Comparison of ENCODE assay signal across 8 mouse cellular contexts in genomic region chr11:116671112-116671844, GRCm38 (mm10). TPM values are rescaled to one million over a fixed set of nuclear protein-coding genes. Genes with fewer than 3 reads are reported as not detected.
DNase-seq lines count a peak whose midpoint lies in the region; ATAC-seq and TF ChIP-seq lines count a peak whose summit lies in the region.

No protein-coding gene starts in this region.

- H3K36me3 ChIP-seq in G1E (replicated peaks): peaks cover 43% of the 10 kb centered on the region
- peaks cover 23% of the 10 kb centered on the region for H3K36me3 ChIP-seq in forebrain, embryonic 16.5 days (ENCODE audit: control insufficient read depth, insufficient read depth)
- H3K36me3 ChIP-seq in lung, embryonic 15.5 days: peaks cover 34% of the 10 kb centered on the region

- 1% methylated on average over 45 of the region's 45 CpGs for WGBS in forebrain, embryonic 16.5 days
- WGBS in lung, embryonic 15.5 days: under 1% methylated on average over 45 of the region's 45 CpGs

- H3K27me3 ChIP-seq in G1E (ENCODE audit: insufficient read depth, low read length): peaks cover 16% of the 10 kb centered on the region
- H3K27me3 ChIP-seq in forebrain, embryonic 16.5 days (replicated peaks; ENCODE audit: control insufficient read depth, insufficient read depth, low read length): no peaks in the 10 kb centered on the region
- no peaks in the 10 kb centered on the region for H3K27me3 ChIP-seq in lung, embryonic 15.5 days

- peak; percentile 76 for DNase-seq in G1E (ENCODE audit: low spot score)
- peak; percentile 96 to 98 for DNase-seq in cerebellum, adult 18-20 months
- DNase-seq in heart, postnatal 4 days: peak; percentile 99
- peak; percentile 97 to 98 for DNase-seq in layer of hippocampus, adult 8-10 months (ENCODE audit: low spot score in 2 of 2)
- peak; percentile 95 for DNase-seq in ovary, adult 18-20 months (ENCODE audit: low spot score)
- DNase-seq in thymus, postnatal 0 days (ENCODE audit: low spot score): peak; percentile 99

- peak overlapping the region; percentile 88 for H3K9ac ChIP-seq in forebrain, embryonic 16.5 days (replicated peaks; ENCODE audit: low read depth, low read length)
- H3K9ac ChIP-seq in lung, embryonic 15.5 days: peak overlapping the region; percentile 93

- peak; percentile 85 for ATAC-seq in G1E (ENCODE audit: extremely low read depth, insufficient number of reproducible peaks, low FRiP score, poor library complexity, severe bottlenecking)
- peak; percentile 92 for ATAC-seq in forebrain, embryonic 16.5 days
- peak; percentile 84 for ATAC-seq in lung, embryonic 15.5 days (ENCODE audit: borderline replicate concordance, extremely low read depth, low FRiP score, low TSS enrichment)

- peak; percentile 61 for TF ChIP-seq CTCF in G1E (IDR thresholded peaks at IDR 0.05; ENCODE audit: low read depth, low read length)

- H3K4me1 ChIP-seq in G1E (ENCODE audit: insufficient read depth, low read depth, low read length): peaks cover 66% of the 10 kb centered on the region
- H3K4me1 ChIP-seq in forebrain, embryonic 16.5 days (replicated peaks; ENCODE audit: control insufficient read depth, insufficient read depth, low read length): peaks cover 32% of the 10 kb centered on the region
- peaks cover 53% of the 10 kb centered on the region for H3K4me1 ChIP-seq in lung, embryonic 15.5 days

- peak overlapping the region; percentile 91 for H3K4me2 ChIP-seq in forebrain, embryonic 16.5 days (ENCODE audit: low read length)
- peak overlapping the region; percentile 87 for H3K4me2 ChIP-seq in lung, embryonic 15.5 days

- H3K27ac ChIP-seq in forebrain, embryonic 16.5 days (ENCODE audit: low read length): peak overlapping the region; percentile 65
- H3K27ac ChIP-seq in lung, embryonic 15.5 days: peak overlapping the region; percentile 60; the same call in 1 of the 2 replicates

- peak overlapping the region; percentile 80 for H3K4me3 ChIP-seq in G1E (ENCODE audit: low read depth, low read length)
- H3K4me3 ChIP-seq in forebrain, embryonic 16.5 days (replicated peaks; ENCODE audit: low read length): peak overlapping the region; percentile 86
- peak overlapping the region; percentile 80 for H3K4me3 ChIP-seq in lung, embryonic 15.5 days

- H3K9me3 ChIP-seq in G1E (replicated peaks): no peaks in the 10 kb centered on the region
- H3K9me3 ChIP-seq in forebrain, embryonic 16.5 days (ENCODE audit: control insufficient read depth, low read length): no peaks in the 10 kb centered on the region
- no peaks in the 10 kb centered on the region for H3K9me3 ChIP-seq in lung, embryonic 15.5 days

RNA-seq across cellular contexts. Expression of gene Cygb, which starts 17.2 kb away (rescaled TPM):
- total RNA-seq in G1E (2014; fragmentation: Nextera tagmentation) (not detected in 2 replicates), G1E (2017) (not detected in 2 replicates)
- 0.05 TPM in 1 of 2 replicates, not detected in the other for polyA plus RNA-seq in G1E (2012)
- polyA plus RNA-seq in forebrain, embryonic 16.5 days (2015; fragmentation: Nextera tagmentation; extraction: Ambion mirVana): 16.6 TPM in 2 replicates
- 10 to 100 TPM; 46.2 to 57.9 TPM for total RNA-seq in heart, postnatal 4 days (2021)
- 10 to 100 TPM; 57.2 to 76.1 (median 63.0) TPM for total RNA-seq in layer of hippocampus, adult 8-10 months (2022)
- polyA plus RNA-seq in lung, embryonic 15.5 days (2015; fragmentation: Nextera tagmentation; extraction: Ambion mirVana): 11.2 and 11.9 TPM in 2 replicates
- 7.9 and 8.1 TPM in 2 replicates for polyA plus RNA-seq in thymus, postnatal 0 days (2015; fragmentation: Nextera tagmentation; extraction: Ambion mirVana)

RNA-seq across cellular contexts. Expression of gene Prcd, which starts 17.9 kb away (rescaled TPM):
- total RNA-seq in G1E (2014; fragmentation: Nextera tagmentation) (2.6 and 4.3 TPM in 2 replicates), G1E (2017) (3.2 and 3.7 TPM in 2 replicates)
- 1.5 and 1.9 TPM in 2 replicates for polyA plus RNA-seq in G1E (2012)
- polyA plus RNA-seq in forebrain, embryonic 16.5 days (2015; fragmentation: Nextera tagmentation; extraction: Ambion mirVana): 2.9 and 3.2 TPM in 2 replicates
- 1 to 10 TPM; 1.1 to 1.5 TPM for total RNA-seq in heart, postnatal 4 days (2021)
- total RNA-seq in layer of hippocampus, adult 8-10 months (2022): 1 to 10 TPM; 4.8 to 8.5 (median 5.8) TPM
- polyA plus RNA-seq in lung, embryonic 15.5 days (2015; fragmentation: Nextera tagmentation; extraction: Ambion mirVana): 1.8 and 3.2 TPM in 2 replicates
- polyA plus RNA-seq in thymus, postnatal 0 days (2015; fragmentation: Nextera tagmentation; extraction: Ambion mirVana): 0.27 and 0.57 TPM in 2 replicates

RNA-seq across cellular contexts. Expression of gene Rhbdf2, which starts 44.5 kb away (rescaled TPM):
- total RNA-seq in G1E (2014; fragmentation: Nextera tagmentation) (2.5 and 5.6 TPM in 2 replicates), G1E (2017) (1.7 and 1.9 TPM in 2 replicates)
- polyA plus RNA-seq in G1E (2012): 4.2 and 4.8 TPM in 2 replicates
- polyA plus RNA-seq in forebrain, embryonic 16.5 days (2015; fragmentation: Nextera tagmentation; extraction: Ambion mirVana): 1.0 and 1.5 TPM in 2 replicates
- 10 to 100 TPM; 16.4 to 17.5 TPM for total RNA-seq in heart, postnatal 4 days (2021)
- total RNA-seq in layer of hippocampus, adult 8-10 months (2022): 1 to 10 TPM; 1.1 to 2.5 (median 1.8) TPM
- 12.5 and 13.5 TPM in 2 replicates for polyA plus RNA-seq in lung, embryonic 15.5 days (2015; fragmentation: Nextera tagmentation; extraction: Ambion mirVana)
- polyA plus RNA-seq in thymus, postnatal 0 days (2015; fragmentation: Nextera tagmentation; extraction: Ambion mirVana): 8.8 and 11.2 TPM in 2 replicates

Comparison
In these comparisons a context has a peak if more than half of its experiments do, and no peak if none do; other contexts are left out.
1. Peak in every context shown above with its lines: DNase-seq, ATAC-seq, H3K4me3 ChIP-seq and H3K27ac ChIP-seq.